Mouse (Mus musculus): ENCODE measurements around the gene Klhl29. TPM values are rescaled to one million over a fixed set of nuclear protein-coding genes. Genes with fewer than 3 reads are reported as not detected.

The Klhl29 gene
- total and polyA plus RNA-seq, 3 experiments, result 16.3 to 54.3 (median 17.9) TPM

GRCm38 (mm10) chr12:5125907-5126306 lies 249.6 kb downstream of the Klhl29 start:
- no peak for DNase-seq

DNA sequence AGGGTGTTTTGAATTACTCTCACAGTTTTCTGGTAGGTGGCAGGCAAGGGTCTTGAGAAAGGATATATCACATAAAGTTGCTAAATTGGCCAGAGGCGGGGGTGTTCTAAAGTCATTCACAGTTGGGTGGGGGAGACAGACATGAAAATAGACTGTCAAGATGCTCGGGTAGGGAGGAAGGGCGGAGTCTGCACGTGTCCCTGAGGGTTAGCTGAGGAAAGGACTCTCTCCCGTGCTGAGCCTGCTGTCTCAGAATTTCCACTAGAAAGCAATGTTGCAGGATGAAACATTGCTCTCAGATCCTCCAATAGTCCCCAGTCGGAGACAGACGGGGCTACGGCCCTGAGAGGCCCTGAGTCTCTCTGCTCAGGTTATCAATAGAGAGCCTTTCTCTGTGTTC lies 252.5 kb downstream of the Klhl29 start:
- DNase-seq, result no peak

DNA sequence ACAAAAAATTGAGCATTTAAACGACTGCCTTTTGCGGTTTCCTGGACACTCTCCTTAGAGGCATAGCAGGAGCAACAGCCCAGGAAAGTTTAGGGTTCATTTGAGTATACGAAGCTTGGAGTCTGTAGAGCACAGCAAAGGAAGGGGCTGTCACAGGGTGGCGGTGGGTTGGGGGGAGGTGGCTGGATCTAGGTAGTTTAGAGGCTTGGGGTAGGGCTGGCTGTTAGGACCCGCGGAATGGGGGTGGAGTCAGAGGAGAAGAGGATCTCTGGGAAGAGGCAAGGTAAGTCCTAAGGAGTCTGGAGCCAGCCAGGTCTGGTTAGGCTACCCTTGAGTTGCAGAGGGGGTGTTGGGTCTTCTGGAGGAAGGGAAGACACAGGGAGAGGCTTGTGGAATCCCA lies 255.2 kb downstream of the Klhl29 start:
- DNase-seq, result no peak

DNA sequence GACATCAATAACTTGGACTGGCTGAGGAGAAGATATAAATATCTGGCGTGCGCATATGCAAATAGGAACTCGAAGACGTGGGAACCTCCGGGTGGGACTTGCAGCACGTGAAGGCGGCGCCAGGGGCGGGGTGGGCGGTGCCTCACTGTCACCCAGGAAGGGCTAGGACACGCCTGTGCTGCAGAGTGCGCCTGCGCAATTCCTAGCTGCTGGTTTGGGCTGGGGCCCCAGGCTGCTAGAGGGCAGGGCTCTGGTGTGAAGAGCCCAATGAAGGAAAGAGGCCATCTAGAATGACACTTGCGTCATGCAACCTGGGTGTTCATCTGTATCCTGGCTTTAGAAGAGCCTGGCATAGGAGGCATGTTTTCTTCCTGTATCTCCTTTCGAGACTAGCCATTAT lies 255.8 kb downstream of the Klhl29 start:
- peak; percentile 94 for DNase-seq

GRCm38 (mm10) chr12:5119286-5119685 lies 256.2 kb downstream of the Klhl29 start:
- DNase-seq, result no peak

GRCm38 (mm10) chr12:5116605-5117004 lies 258.9 kb downstream of the Klhl29 start:
- no peak for DNase-seq

DNA sequence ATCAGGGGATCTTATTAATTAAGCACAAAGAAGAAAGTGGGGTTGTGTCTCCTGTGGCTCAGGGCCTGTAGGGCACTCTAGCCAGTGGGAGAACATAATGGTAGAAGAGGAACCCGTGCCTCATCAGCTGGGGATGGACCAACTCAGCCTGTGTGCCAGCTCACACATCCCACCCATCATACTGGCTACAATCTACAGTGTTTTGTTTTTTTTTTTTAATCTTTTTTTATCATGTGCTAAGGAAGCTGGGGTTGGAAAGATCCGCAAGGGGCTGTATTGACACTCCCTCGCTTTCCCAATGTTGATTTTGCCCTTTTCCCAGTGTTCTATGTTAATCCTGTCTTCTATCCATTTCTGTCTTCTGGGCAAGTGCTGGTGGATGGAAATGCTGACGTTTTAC lies 260.9 kb downstream of the Klhl29 start:
- DNase-seq, result no peak

DNA sequence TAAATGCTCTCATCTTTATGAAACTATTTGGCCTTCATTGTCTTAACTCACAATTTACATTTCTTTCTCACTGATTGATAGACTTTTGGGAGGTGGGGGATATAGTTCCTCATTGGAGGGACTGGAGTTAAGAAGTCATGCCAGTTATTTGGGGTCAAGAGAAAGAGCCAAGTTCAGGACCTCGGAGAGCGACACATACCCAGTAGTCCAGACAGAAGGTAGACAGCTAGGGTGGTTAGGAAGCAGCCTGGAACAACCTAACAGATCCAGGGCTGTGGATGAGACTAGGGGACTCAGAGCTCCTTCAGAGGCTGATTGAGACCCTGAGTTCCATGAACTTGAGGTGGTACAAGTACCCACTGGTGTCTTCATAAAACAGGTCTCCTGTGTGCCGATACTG lies 264.1 kb downstream of the Klhl29 start:
- no peak for DNase-seq

DNA sequence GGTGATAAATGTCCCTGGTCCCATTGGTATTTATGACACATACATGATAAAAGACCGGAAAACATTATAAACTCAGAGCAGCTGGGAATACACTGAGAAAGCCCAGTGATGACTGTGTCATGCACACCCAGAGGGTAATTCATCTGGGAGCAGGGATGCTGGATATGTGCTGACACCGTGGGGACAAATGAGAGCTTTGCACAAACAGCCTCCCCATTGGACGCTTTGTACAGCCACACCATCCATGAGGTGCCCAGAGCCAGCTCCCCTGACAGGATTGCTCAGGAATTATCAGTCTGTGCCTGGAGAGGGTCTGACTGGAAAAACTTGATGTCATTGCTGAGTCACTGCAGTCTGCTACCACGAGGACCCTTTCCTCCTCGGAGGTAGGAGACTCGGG lies 266.9 kb downstream of the Klhl29 start:
- DNase-seq, result peak; percentile 22

DNA sequence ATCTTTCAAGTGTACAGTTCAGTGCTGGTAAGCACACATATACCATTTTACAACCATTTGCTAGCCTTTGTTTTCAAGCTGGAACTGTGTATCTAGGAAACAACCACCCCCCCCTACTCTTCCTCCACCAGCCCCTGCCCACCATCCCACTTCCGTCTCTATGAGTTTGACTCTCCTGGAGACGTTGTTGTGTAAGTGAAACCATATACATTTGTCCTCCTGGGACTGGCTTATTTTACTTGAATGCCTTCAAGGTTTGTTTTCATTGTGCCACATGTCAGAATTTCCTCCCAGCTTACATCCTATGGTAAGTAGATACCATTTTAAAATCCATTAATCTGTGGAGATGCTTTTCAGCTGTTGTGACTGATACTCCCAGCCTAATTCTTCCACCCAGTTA lies 267.7 kb downstream of the Klhl29 start:
- no peak for DNase-seq

GRCm38 (mm10) chr12:5104422-5105052 lies 270.9 kb downstream of the Klhl29 start:
- no peak for DNase-seq

- DNase-seq, result peak; percentile 79
Measured at GRCm38 (mm10) chr12:5101411-5102024, 274.0 kb downstream of the Klhl29 start.

GRCm38 (mm10) chr12:5099572-5099971 lies 275.9 kb downstream of the Klhl29 start:
- DNase-seq, result peak; percentile 42

GRCm38 (mm10) chr12:5088639-5089038 lies 286.8 kb downstream of the Klhl29 start:
- no peak for DNase-seq

DNA sequence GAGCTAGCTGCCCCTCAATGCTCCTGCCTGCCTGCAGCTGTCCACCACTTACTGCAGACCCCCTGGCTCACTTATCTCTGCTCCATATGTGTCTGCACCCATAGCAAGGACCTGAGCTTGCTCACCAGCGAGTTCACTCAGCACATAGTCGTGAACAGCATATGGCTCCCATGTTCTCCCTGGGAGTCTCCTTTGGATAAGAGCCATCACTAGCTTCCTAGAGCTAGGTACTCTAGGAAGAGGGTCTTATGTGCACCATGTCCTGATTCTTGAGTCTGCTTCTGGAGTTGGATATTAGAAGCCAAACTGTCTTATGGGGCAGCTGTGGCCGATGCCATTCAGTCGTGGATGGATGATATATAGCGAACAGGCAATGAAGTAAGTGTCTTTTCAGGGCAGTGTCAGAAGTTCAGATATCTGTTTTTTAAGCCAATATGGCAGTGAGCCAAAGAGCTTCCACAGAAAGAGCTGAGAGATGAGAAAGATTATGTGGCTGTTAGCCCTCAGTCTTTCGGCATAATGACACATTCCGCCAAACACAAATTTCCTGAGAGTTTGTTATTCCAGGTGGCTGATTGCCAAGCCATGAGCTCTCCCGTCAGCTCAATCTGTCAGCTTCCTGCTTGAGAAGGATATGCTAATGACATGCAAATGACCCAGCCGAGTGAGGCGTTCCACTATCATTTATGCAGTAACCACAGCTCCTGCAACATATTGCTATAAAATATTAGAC lies 287.5 kb downstream of the Klhl29 start:
- DNase-seq, result peak; percentile 21

DNA sequence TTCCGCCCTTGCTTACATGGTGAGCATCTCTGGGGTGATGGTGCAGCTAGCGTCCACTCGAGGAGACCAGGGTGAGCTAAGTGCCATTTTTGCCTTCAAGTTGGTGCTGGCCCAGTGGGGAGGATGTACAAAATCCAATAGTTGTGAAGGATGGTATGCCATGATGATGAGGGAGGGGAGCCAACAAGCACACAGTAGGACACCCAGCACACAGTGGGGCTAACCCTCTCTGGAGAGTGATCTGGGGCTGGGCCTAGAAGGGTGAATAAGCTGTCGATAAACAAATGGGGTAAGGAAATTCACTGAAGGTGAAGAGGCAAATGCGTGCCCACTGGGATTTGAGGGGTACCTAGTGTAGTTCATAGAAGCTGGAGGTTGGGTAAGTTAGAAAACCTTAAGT lies 290.8 kb downstream of the Klhl29 start:
- DNase-seq, result no peak

GRCm38 (mm10) chr12:5081480-5081879 lies 294.0 kb downstream of the Klhl29 start:
- no peak for DNase-seq

- no peak for DNase-seq
Measured at GRCm38 (mm10) chr12:5073191-5073590, 302.3 kb downstream of the Klhl29 start.

DNA sequence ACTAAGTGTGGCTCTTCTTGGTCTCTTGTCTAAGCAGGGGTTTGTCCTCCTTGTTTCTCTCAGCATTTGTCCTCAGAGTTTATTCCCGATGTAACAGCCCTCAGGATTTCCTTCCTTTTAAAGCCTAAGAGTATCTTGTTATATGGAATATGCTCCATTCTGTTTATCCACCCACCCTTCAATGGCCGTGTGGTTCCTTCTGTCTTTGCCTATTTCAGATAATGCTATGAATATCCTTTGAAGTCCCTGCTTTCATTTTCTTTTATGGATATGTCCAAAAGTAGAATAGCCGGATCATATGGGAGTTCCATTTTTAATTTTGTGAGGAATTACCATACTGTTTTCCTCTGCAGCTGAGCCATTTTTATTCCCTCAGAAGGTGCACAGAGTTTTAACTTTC lies 305.4 kb downstream of the Klhl29 start:
- DNase-seq, result no peak

DNA sequence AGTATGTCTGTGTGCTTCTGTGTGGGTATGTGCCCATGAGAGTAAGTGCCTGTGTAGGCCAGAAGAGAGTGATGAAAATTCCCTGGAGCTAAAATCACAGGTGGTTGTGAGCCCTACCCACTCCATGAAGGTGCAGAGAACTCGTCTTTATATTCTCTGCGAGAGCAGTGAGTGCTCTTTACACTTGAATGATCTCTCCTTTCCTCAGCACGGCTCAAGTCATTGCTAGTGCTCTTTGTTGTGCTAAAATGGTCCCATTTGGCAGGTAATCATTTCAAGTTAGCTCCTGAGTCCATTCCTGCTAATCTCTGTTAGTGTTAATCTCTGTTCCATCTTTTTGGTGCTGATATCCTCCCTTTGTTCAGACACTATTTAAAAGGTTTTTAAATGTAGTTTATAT lies 307.9 kb downstream of the Klhl29 start:
- DNase-seq, result no peak

DNA sequence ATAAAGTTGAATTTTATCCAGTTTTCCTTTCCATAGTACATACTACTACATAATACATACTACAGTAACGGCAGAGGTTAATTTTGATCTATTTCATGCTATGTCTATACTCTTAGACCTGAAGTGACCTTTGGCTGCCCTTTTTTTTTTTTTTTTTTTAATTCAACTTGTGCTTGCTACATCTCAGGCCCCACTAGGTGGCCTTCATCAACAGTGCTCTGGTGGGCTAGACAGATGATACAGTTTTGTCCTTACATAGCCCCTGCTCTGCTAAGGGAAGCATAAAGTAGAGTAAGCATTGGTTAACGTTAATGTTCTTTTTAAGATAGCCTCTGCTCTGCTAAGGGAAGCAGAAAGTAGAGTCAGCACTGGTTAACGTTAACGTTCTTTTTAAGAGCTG lies 327.4 kb downstream of the Klhl29 start:
- DNase-seq, result no peak

DNA sequence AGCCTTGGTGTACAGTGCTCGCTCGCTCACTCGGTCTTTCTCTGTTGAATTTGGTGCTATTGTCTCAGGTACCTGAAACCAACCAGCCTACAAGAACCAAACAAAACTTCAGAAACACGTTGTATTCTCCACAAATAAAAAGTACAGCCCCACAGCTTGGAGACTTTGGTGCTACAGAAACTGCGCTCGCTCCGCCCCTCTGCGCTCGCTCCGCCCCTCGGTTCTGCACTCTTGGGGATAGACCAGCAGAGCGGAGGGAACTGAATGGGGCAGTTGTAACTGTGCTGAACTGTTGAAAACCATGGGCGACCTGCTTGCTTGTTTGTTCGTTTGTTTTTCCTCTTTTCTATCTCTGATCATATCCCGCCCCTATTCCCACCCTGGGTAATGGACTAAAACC lies 331.3 kb downstream of the Klhl29 start:
- DNase-seq, result no peak

- no peak for DNase-seq
Measured at GRCm38 (mm10) chr12:5038008-5038407, 337.5 kb downstream of the Klhl29 start.

DNA sequence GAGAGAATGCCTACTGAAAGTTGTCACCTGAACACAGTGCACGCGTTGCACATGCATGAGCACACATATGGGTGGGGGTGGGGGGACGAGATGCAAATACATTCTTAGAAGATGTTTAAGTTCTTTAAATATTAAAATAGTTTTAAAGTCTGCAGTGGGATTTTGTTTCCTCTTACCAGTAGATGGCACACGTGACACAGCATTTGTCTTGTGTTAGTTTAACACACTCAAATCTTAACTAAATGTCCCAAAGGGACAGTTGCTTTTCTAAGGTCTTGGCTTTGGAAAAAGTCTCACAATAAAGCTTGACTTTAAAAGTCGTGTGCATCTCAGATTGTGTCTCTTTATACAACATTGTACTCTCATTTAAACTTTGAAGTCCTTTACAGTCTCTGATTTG lies 346.4 kb downstream of the Klhl29 start:
- DNase-seq, result no peak

Measured in adrenal gland, adult 2 months (tissue).